9 mouse cellular contexts compared by ENCODE assay signal in genomic region chr14:45463599-45463998, GRCm38 (mm10). TPM values are rescaled to one million over a fixed set of nuclear protein-coding genes. Genes with fewer than 3 reads are reported as not detected.
DNase-seq lines count a peak whose midpoint lies in the region; ATAC-seq lines count a peak whose summit lies in the region.
"Had no signal": no experiment of that assay in that cellular context is flagged by ENCODE, and none has a peak within 500 bp of the region (broad histone marks: within the 10 kb centered on the region; RNA-seq: fewer than 3 reads in every experiment).

No protein-coding gene starts in this region.

- H3K4me3 ChIP-seq in embryonic facial prominence, embryonic 14.5 days (ENCODE audit: low read depth, low read length) = no peak overlapping the region
- H3K4me3 ChIP-seq in hindbrain, embryonic 14.5 days (replicated peaks; ENCODE audit: low read length) = no peak overlapping the region
- H3K4me3 ChIP-seq in liver, embryonic 11.5 days (ENCODE audit: low read depth, low read length) = no peak overlapping the region
- no peak overlapping the region for H3K4me3 ChIP-seq in neural tube, embryonic 13.5 days
- H3K4me3 ChIP-seq: embryonic facial prominence, embryonic 15.5 days had no signal

- peak; percentile 68 for DNase-seq in adrenal gland, postnatal 10 days
- DNase-seq in embryonic facial prominence, embryonic 14.5 days (ENCODE audit: low spot score) = peak; percentile 64
- no peak for DNase-seq in hindbrain, embryonic 14.5 days (ENCODE audit: low spot score)
- DNase-seq in liver, embryonic 11.5 days (ENCODE audit: low spot score) = no peak
- DNase-seq in frontal cortex, postnatal 25 days (ENCODE audit: low spot score in 2 of 2) = no peak
- DNase-seq in gastrocnemius, adult 8-10 months (ENCODE audit: low spot score in 2 of 2) = no peak
- no peak for DNase-seq in right cerebral cortex, adult 18-20 months

- H3K9me3 ChIP-seq in embryonic facial prominence, embryonic 14.5 days (ENCODE audit: control insufficient read depth, low read length) = no peaks in the 10 kb centered on the region
- no peaks in the 10 kb centered on the region for H3K9me3 ChIP-seq in hindbrain, embryonic 14.5 days (ENCODE audit: control insufficient read depth, low read length)
- H3K9me3 ChIP-seq in liver, embryonic 11.5 days (ENCODE audit: control insufficient read depth, low read length) = no peaks in the 10 kb centered on the region
- no peaks in the 10 kb centered on the region for H3K9me3 ChIP-seq in neural tube, embryonic 13.5 days
- H3K9me3 ChIP-seq: embryonic facial prominence, embryonic 15.5 days had no signal

- H3K27me3 ChIP-seq in embryonic facial prominence, embryonic 14.5 days (replicated peaks; ENCODE audit: control insufficient read depth, insufficient read depth, low read length) = no peaks in the 10 kb centered on the region
- no peaks in the 10 kb centered on the region for H3K27me3 ChIP-seq in hindbrain, embryonic 14.5 days (ENCODE audit: control insufficient read depth, insufficient read depth, low read length)
- no peaks in the 10 kb centered on the region for H3K27me3 ChIP-seq in liver, embryonic 11.5 days (replicated peaks; ENCODE audit: control insufficient read depth, insufficient read depth, low read length)
- no peaks in the 10 kb centered on the region for H3K27me3 ChIP-seq in neural tube, embryonic 13.5 days
- H3K27me3 ChIP-seq: embryonic facial prominence, embryonic 15.5 days had no signal

- no peak overlapping the region for H3K9ac ChIP-seq in embryonic facial prominence, embryonic 14.5 days (ENCODE audit: low read depth, low read length)
- peak overlapping the region; percentile 12; the same call in 1 of the 2 replicates for H3K9ac ChIP-seq in hindbrain, embryonic 14.5 days
- H3K9ac ChIP-seq in liver, embryonic 11.5 days (ENCODE audit: low read depth, low read length) = no peak overlapping the region
- H3K9ac ChIP-seq in neural tube, embryonic 13.5 days = peak overlapping the region; percentile 58
- H3K9ac ChIP-seq: embryonic facial prominence, embryonic 15.5 days had no signal

- peak; percentile 66; the same call in 1 of the 2 replicates for ATAC-seq in embryonic facial prominence, embryonic 14.5 days (ENCODE audit: low read depth)
- no peak for ATAC-seq in hindbrain, embryonic 14.5 days (ENCODE audit: low FRiP score)
- 0 out of 2 replicates have a peak, but pooled peaks have one; percentile 53 for ATAC-seq in liver, embryonic 11.5 days (replicated peaks; ENCODE audit: low FRiP score)
- no peak for ATAC-seq in neural tube, embryonic 13.5 days (ENCODE audit: low read depth)

- H3K4me1 ChIP-seq in embryonic facial prominence, embryonic 14.5 days (ENCODE audit: control insufficient read depth, insufficient read depth, low read length) = no peaks in the 10 kb centered on the region
- H3K4me1 ChIP-seq in hindbrain, embryonic 14.5 days (replicated peaks; ENCODE audit: control insufficient read depth, insufficient read depth, low read length) = peaks cover 17% of the 10 kb centered on the region
- H3K4me1 ChIP-seq in liver, embryonic 11.5 days (replicated peaks; ENCODE audit: control insufficient read depth, insufficient read depth, low read length) = peaks cover 10% of the 10 kb centered on the region
- peaks cover 25% of the 10 kb centered on the region for H3K4me1 ChIP-seq in neural tube, embryonic 13.5 days (replicated peaks)

- H3K27ac ChIP-seq in embryonic facial prominence, embryonic 14.5 days (replicated peaks; ENCODE audit: low read depth, low read length) = no peak overlapping the region
- peak overlapping the region; percentile 82 for H3K27ac ChIP-seq in hindbrain, embryonic 14.5 days
- H3K27ac ChIP-seq in liver, embryonic 11.5 days (ENCODE audit: low read depth, low read length) = peak overlapping the region; percentile 64; the same call in 1 of the 2 replicates
- peak overlapping the region; percentile 80 for H3K27ac ChIP-seq in neural tube, embryonic 13.5 days (replicated peaks)
- H3K27ac ChIP-seq: embryonic facial prominence, embryonic 15.5 days had no signal

- H3K36me3 ChIP-seq in embryonic facial prominence, embryonic 14.5 days (ENCODE audit: control insufficient read depth, insufficient read depth, low read length) = peaks cover 85% of the 10 kb centered on the region
- H3K36me3 ChIP-seq in hindbrain, embryonic 14.5 days (replicated peaks; ENCODE audit: control insufficient read depth, insufficient read depth) = peaks cover 69% of the 10 kb centered on the region
- peaks cover 19% of the 10 kb centered on the region for H3K36me3 ChIP-seq in liver, embryonic 11.5 days (ENCODE audit: control insufficient read depth, insufficient read depth, low read length)
- peaks cover 63% of the 10 kb centered on the region for H3K36me3 ChIP-seq in neural tube, embryonic 13.5 days

- WGBS in embryonic facial prominence, embryonic 14.5 days = 16% methylated on average over 10 of the region's 10 CpGs
- 17% methylated on average over 10 of the region's 10 CpGs for WGBS in hindbrain, embryonic 14.5 days
- 28% methylated on average over 10 of the region's 10 CpGs for WGBS in liver, embryonic 11.5 days
- 15% methylated on average over 10 of the region's 10 CpGs for WGBS in neural tube, embryonic 13.5 days

- no peak overlapping the region for H3K4me2 ChIP-seq in embryonic facial prominence, embryonic 14.5 days (ENCODE audit: low read depth, low read length)
- H3K4me2 ChIP-seq in hindbrain, embryonic 14.5 days (replicated peaks) = no peak overlapping the region
- no peak overlapping the region for H3K4me2 ChIP-seq in liver, embryonic 11.5 days
- no peak overlapping the region for H3K4me2 ChIP-seq in neural tube, embryonic 13.5 days
- H3K4me2 ChIP-seq: embryonic facial prominence, embryonic 15.5 days had no signal

RNA-seq across cellular contexts. Expression of gene Gnpnat1, which starts 58.9 kb away (rescaled TPM):
- 10 to 100 TPM; 31.9 to 36.4 TPM for total RNA-seq in adrenal gland, postnatal 10 days (2021)
- polyA plus RNA-seq in embryonic facial prominence, embryonic 14.5 days (2014; fragmentation: Nextera tagmentation; extraction: Ambion mirVana) = 51.1 and 55.5 TPM in 2 replicates
- 29.5 and 30.2 TPM in 2 replicates for polyA plus RNA-seq in hindbrain, embryonic 14.5 days (2014; fragmentation: Nextera tagmentation; extraction: Ambion mirVana)
- polyA plus RNA-seq in liver, embryonic 11.5 days (2014; fragmentation: Nextera tagmentation; extraction: Ambion mirVana) = 49.7 and 51.5 TPM in 2 replicates
- polyA plus RNA-seq in neural tube, embryonic 13.5 days (2015; fragmentation: Nextera tagmentation; extraction: Ambion mirVana) = 29.9 and 31.0 TPM in 2 replicates
- total RNA-seq in gastrocnemius, adult 8-10 months (2022) = 10 to 100 TPM in 1 of 4 experiments, 1 to 10 TPM in 3; 7.2 to 10.8 (median 9.7) TPM

Comparison
In these comparisons a context has a peak if more than half of its experiments do, and no peak if none do; other contexts are left out.
1. DNase-seq: peak in adrenal gland, postnatal 10 days (single experiment) and embryonic facial prominence, embryonic 14.5 days (single experiment); none in hindbrain, embryonic 14.5 days (single experiment), liver, embryonic 11.5 days (single experiment), frontal cortex, postnatal 25 days (0 of 2), gastrocnemius, adult 8-10 months (0 of 2) and right cerebral cortex, adult 18-20 months (single experiment).
2. ATAC-seq: peak in embryonic facial prominence, embryonic 14.5 days (single experiment) and liver, embryonic 11.5 days (single experiment); none in hindbrain, embryonic 14.5 days (single experiment) and neural tube, embryonic 13.5 days (single experiment).
3. H3K9ac ChIP-seq: peak in hindbrain, embryonic 14.5 days (single experiment) and neural tube, embryonic 13.5 days (single experiment); none in embryonic facial prominence, embryonic 14.5 days (single experiment) and liver, embryonic 11.5 days (single experiment).